Mouse (Mus musculus) MN1 (cell line): Measurements from ENCODE around the gene Man2a2.
"Not testable (repeated sequence)": the region's sequence is repeated elsewhere in the genome, so short reads cannot be mapped to it uniquely, and the experiment has no call there.

ENCODE experiments used
- DNase-seq: peaks from one replicate; pipeline ENCODE4 v3.0.0-alpha.2; 2016; ENCODE audit warnings: low spot score

The Man2a2 gene

DNA sequence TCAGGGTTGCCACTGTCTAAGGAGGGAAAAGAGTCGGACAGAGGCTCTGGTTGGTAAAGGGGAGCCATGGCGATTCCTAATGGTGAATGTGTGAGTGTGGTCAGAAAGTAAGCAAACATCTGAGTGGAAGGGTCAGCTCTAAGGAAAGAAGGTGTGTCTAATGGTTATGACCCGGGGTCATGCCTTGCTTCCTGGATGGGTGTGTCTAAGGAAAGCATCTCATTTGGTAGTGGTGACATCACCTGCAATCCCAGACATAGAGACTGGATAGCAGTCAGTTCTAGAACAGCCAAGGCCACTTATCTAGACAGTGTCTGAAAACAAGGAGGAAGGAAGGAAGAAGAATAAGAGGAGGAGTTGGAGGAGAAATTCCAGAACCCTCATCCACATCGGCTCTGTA is 36.3 kb downstream of the Man2a2 start:
- no peak for DNase-seq

DNA sequence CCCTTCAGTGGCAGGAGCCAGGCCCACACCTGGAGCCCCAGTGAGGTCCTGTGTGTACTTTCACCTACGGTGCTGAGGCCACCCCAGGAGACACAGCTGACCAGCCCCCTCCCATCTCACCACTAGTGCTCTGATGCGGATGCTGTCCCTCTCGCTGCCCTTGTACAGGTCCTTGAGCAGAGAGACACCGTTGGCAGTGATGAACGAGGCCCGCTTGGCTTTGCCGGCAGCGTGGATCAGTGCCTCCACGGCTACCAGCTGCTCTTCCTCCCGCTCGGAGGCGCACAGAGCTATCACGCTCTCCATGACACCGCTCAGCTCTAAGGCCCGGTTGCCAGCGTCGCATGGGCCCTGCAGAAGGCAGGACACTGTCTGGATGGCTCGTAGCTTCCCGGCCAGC is 39.7 kb downstream of the Man2a2 start:
- DNase-seq = no peak

DNA sequence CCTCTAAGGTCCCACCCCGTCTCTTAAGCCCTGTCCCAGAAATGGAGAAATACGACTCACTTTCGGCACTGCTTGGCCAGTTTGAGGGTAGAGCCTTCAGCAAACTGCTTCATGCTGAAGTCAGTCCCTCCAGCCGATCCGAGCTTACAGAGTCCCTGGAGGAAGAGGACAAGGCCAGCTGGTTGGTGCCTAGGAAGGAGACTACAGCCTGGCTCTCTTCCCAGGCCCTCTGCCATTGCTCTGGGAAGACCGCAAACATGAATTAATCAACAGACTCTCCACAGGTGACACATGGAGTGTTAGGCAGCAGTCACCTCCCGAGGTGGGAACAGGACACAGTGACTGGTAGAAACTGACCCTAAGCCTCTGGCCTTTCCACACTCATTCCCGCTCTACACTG is 40.9 kb downstream of the Man2a2 start:
- no peak for DNase-seq

DNA sequence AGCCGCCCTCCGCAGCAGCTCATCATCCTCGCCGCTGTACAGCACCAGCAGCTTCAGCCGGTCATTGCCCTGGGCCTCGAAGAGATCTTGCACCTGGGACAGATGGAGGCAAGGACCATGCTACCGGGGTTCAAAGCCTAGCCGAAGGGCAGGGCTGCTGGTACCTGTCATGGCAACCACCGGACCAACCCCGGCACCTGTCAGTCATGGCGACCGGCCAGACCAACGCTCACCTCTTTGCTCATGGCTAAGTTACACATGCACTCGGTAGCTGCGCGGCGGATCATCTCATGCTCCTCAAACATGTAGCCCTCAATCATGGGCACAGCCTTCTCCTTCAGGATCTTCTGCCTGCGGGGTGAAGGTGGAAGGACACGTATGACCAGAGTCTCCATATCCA is 45.1 kb downstream of the Man2a2 start:
- no peak for DNase-seq

DNA sequence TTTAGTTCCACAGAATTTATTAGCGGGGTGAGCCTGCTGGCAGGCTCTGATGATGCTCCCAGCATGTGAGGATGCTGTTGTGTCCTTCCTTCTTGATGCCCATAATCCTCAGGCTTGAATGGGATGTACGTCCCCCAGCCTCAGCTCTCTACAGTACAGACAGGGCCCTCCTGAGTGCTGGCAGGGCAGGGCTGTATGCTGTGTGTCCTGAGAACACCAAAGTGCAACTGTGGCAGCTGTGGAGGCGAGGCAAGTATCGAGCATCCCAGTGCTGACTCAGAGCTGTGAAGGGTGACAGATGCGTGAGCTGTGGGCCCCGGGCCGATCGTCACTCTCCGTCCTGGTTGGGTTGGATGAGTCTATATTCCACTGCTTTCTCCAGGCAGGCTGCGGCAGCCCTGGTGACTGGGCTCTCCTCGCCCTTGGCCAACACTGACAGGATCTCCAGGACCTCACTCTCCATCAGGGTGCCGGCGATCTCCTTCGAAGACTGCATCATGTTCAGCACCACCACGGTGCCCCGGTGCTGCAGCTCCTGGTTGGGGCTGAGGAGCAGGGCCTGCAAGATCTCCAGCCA is 45.8 kb downstream of the Man2a2 start:
- peak; percentile 43 for DNase-seq

DNA sequence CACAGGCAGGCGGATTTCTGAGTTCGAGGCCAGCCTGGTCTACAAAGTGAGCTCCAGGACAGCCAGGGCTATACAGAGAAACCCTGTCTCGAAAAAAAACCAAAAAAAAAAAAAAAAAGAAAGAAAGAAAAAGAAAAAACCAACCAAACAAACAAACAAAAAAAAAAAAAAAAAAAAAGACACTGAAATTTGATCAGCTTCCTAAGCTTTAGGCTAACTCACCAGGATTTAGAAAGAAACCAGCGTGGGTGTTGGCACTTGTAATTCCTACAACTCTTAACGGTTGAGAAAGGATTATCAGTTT is 46.4 kb downstream of the Man2a2 start:
- not testable (repeated sequence) for DNase-seq

DNA sequence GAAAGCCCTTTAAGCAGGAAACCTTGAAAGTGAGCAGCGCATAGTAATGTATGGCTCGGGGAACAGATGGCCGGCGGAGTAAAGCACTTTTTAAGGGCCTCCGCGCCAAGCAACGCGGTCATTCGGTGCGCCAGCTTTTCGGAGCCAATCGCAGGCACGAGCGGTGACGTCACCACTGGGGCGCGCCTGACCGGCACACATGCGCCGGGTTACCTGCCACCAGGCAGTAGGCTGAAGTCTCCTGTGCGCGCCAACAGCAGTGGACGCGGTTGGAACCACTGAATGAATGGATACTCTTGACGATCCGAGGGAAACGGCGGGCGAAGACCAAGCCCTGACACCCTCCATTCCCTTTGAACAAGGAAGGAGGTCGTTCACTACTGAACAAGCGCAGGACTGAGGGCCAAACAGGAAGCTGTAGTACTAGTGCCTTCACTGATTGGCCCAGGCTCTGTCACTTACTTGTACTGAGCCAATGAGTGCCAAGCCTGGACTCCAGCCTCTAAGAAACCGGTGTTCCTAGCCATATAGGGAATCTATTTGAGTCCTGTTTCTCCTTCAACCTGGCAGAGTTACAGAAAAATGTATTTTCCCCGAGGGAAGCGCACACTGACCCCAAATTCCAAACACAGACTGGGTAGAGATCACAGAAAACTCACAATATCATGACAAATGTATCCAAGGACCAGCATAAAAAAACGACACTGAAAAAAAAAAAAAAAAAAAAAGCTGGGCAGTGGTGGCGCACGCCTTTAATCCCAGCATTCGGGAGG is 46.9 kb downstream of the Man2a2 start, which contains the start of gene Rccd1:
TSS of gene Rccd1 (minus strand) at position 412 of the 773 bp plus-strand sequence.
- DNase-seq = peak; percentile 95

DNA sequence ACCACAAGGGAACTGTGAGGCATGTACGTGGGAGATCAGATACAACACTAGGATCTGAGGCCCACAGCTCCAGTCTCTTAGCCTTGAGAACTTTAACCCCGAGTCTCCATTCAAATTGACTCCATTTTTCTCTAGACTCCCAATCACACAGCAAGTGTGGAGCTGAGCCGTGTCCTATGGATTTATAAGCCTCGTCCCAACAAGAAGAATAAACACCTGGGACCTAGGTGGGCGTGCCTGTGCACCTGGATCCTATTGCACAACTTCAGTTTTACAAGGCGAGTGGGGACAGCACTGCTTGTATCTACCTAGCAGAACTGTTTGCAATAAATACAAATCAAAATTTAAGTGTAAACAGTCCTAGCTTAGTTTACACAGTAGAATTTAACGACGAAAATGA is 47.8 kb downstream of the Man2a2 start:
- no peak for DNase-seq

DNA sequence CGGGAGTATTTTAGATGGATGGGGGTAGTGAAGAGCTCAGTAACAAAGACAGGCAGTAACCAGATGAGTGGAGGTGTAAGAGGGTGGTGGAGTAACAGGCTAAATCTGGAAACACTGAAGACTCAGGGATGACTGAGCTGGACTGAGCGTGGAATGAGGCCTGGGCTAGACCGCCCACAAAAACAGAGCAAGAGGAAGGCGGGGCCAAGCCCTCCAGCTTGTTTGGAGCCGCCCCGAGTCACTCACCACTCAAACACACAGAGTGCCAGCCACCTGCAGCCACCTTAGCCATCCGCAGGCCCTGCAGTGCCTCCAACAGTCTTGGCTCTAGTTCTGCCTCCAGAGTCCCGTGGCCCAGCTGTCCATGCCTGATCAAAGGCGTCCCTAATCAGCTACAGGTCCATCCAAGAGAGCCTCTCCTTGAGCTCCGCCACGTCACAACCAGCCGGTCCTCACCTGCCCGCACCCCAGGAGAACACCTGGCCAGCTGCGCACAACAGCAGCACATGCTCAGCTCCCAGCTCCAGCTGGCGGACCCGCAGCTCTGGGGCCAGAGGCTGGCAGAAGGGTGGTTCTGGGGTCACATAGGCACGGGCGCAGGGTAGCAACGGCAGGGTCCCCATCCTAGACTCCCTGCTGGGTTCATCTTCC is 51.2 kb downstream of the Man2a2 start:
- no peak for DNase-seq

DNA sequence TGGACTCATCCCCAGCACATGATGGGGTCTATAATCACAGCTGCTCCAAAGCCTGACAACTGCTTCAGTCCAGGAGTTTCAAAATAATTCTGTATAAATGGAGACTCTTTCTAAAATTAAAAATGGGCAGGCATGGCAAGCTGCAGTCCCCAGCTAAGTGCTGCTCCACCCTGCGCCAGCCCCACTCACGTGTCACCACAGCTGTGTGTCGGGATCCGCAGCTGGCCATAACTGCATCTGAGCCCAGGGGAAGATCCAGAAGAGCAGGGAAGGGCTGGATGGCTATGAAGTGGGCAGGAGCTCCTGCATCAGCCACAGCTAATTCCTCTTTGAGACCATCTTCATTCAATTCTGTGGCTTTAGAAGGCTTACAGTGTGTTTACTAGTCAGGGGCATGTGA is 52.5 kb downstream of the Man2a2 start:
- no peak for DNase-seq

DNA sequence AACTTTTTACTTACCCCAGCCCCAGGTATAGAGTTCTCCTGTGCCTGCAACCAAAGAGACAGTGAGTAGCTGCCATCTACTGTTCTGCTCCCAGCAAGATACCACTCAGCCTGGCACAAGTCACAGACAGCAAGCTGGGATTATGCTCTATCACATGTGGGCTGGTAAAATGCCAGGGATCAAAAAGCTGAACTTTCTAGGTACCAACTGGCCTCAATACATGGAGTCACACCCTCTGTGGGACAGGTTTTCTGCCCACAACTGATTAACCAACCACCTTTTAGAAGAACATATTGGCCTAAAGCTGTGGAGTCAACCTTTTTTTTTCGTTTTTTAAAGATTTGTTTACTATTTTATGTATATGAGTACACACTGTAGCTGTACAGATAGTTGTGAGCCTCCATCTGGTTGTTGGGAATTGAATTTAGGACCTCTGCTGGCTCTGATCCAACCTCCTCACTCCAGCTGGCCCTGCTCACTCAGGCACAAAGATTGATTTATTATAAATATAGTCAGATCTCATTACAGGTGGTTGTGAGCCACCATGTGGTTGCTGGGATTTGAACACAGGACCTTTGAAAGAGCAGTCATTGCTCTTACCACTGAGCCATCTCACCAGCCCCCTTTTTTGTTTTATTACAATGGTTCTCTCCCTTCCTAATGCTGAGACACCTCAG is 53.6 kb downstream of the Man2a2 start:
- peak; percentile 75 for DNase-seq

DNA sequence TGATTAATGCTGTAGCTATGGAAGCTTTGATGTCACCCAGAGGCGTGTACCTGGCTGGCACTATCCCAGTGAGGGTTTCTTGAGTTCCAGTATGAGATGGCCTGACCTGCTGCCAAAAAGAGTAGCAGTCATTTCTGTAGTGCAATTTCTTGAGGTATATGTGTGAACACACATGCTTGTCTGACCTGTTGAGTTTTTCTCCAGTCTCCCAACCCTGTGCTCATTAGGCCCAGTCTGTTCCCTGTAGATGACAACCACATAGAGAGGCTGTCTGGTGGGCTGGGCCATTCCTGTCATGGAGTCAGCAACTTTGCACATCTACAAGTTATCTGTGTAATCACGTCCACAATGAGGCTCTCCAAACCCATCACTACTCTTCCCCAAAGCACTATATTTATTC is 55.4 kb downstream of the Man2a2 start:
- no peak for DNase-seq

DNA sequence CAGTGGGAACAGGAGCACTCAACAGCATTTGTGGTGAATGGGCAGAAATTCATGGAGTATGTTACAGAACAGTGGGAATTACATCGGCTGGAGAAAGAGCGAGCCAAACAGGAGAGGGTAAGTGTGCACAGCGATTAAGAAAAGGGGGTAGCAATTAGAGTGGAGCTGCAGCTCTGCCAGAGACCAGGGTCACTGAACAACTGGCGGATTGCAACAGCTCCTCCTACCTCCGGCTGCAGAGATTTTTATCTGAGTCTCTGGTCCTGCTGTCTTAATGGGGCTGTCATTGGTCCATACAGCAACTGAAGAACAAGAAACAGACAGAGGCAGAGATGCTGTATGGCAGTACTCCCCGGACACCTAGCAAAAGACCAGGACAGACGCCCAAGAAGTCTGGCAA is 60.4 kb downstream of the Man2a2 start:
- peak; percentile 78 for DNase-seq

DNA sequence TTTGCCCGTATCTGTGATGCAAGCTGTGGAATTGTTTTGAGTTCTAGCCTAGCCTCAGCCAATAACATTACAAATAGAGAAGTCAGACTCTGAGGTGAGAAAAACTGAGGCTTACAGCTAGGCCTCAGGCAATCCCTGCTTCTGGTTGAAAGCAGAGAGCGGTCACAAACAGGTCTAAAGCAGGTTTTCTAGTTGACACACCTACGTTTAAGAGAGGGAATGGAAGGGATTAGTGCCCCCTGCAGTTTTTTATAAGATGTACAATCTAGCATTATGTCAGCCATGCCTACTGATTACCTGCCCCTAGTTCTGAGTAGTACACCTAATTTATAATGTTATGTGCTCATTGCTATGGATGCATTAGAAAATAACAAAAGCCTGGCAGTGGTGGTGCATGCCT is 63.4 kb downstream of the Man2a2 start:
- DNase-seq = no peak

DNA sequence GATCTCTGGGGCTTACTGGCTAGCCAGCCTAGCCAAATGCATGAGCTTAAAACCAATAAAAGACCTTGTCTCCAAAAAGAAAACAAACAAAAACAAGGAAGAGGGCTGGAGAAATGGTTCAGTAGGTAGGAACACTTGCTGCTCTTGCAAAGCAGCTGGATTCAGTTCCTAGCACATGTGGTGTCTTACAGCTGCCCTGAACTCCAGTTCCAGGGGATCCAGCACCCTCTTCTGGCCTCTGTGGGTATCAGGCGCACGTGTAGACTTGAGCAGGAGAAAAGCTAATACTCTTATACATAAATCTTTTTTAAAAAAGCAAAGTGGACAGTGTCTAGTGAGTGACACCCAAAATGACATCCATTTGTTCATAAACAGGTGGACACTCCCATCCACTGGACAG is 69.7 kb downstream of the Man2a2 start:
- peak; percentile 26 for DNase-seq

DNA sequence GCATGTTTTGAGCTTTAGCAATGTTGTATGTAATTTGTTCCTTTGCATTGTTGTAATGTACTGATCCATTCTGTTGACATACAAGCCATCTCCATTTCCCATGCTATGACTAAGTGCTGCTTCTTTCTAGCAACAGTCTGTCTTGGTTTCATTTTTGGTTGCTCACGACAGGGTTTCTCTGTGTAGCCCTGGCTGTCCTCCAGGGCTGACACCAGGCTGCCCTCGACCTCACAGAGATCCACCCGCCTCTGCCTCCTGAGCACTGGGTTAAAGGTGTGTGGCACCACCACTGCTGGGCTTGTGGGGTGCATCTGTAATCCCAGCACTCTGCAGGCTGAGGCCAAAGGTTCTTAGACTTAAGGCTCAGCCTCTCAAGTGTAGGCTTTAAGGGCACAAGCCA is 71.6 kb downstream of the Man2a2 start:
- no peak for DNase-seq
